Mouse (Mus musculus): Measurements from ENCODE around the gene Gli1.

DNA sequence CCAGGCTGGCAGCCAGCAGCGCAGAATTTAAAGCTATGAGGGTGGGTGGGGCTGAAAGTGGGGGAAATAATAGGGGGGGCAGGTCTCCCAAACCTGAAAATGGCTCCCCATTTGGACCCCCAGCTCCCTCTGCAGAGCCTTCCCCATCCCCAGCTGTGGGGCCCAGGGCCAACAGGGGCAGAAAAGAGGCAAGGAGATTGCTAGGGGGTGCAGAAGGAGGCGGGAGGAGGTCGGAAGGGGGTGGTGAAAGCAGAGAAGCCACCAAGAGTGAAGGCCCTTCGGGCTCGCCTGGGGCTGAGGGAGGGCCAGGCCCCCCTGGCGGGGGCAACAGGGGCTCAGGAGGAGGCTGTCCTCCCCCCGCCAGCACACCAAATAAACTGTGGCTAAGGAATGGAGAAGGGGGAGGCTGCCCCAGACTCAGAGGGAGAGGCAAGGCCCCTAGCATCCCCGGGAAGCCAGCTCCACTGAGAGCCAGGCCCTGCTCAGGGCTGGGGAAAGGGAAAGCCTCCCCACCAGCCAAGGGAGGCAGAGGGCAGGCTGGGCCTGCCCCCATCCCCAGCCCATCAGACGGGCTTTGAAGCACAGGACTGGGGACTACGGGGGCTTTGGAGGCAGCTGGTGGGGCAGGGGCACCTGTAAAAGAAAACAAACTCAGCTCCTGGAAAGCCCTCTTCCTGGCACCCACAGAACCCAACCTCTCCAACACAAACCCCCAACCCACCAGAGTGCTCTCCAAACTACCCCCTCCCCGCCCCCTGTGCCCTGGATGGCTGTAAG is 56.9 kb downstream of the Gli1 start:
- TF ChIP-seq CTCF (IDR thresholded peaks at IDR 0.05; ENCODE audit: low read depth) (no peak), EP300 (IDR thresholded peaks at IDR 0.05; ENCODE audit: low read depth) (no peak)

Data from heart, postnatal 0 days (tissue).